Mouse (Mus musculus) stomach, adult 2 months (tissue): ENCODE measurements around the gene Alg11. TPM values are rescaled to one million over a fixed set of nuclear protein-coding genes. Genes with fewer than 3 reads are reported as not detected.

Experiments
- polyA plus RNA-seq: library from polyadenylated mRNA; depleted of rRNA; stranded (reverse); fragments of >200 nt; gene quantifications from 2 replicates; pipeline ENCODE4 v1.2.3, GENCODE M21; 2012; rRNA removed

The Alg11 gene
- 0.44 and 0.65 TPM in 2 replicates for polyA plus RNA-seq

DNA sequence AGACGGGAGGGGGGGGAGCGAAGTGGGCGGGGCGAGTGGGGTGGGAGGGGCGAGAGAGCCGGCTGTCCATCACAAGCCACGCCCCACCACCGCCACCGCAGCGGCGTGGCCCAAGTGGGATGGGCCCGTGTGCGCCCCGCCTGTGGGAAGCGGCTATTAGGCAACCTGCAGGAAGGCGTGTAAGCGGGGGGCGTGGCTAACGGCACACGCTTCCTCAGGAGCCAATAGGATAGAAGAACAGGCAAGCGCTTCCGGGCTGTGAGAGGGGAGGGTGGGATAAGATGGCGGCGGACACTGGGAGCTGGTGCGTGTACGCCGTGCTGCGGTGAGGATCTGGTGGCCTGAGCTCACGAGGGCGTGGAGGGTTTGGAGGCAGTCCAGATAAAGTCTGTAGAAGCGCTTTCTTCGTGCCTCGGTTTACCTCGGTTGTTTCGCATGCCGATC is at the start of gene Alg11:
Alg11 (plus strand) TSS at position 276 of the 444 bp plus-strand sequence.

DNA sequence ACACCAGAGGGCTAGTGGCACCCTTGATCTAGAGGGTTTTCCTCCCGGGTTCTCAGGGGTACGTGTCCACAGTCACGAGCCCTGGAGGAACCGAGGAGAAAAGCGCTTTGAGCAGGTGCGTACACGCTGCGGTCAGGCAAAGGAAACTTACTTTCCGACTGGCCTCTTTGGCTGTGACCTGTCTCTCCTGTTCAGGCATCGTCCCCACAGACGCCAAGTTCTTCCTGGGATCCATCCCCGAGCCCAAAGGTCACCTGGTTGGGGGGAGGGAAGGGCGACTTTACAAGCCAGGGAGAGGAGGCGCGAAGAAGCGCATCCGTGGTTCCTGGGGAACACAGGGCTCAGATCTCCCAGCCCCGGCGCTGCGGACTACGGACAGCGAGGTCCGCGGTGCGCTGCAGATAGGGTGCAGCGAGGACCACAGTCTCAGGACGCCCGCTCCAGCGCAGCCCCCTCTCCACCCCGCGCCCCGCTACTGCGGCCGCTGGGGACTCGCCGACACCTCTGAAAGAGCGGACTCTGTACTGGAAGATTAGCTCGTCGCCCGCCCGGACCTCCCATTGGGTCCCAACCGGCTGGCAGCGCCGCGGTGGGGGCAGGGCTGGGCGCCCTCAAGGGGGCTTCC is 588 bp upstream of the Alg11 start, which contains the start of gene Atp7b:
Atp7b (minus strand) TSS at position 485 of the 625 bp plus-strand sequence.

Other genes starting within 250 kb of the Alg11 start
- not detected in 2 replicates for gene Defb50, start 237.2 kb upstream of the Alg11 start, polyA plus RNA-seq
- not detected in 2 replicates for gene Defb2, start 220.8 kb upstream of the Alg11 start, polyA plus RNA-seq
- not detected in 2 replicates for gene Defb10, start 201.8 kb upstream of the Alg11 start, polyA plus RNA-seq
- not detected in 2 replicates for gene Defb9, start 175.3 kb upstream of the Alg11 start, polyA plus RNA-seq
- gene Defb11, start 154.3 kb upstream of the Alg11 start, polyA plus RNA-seq = not detected in 2 replicates
- not detected in 2 replicates for gene Defb15, start 128.0 kb upstream of the Alg11 start, polyA plus RNA-seq
- gene Defb35, start 122.4 kb upstream of the Alg11 start, polyA plus RNA-seq = not detected in 2 replicates
- not detected in 2 replicates for gene Defb13, start 114.0 kb upstream of the Alg11 start, polyA plus RNA-seq
- not detected in 2 replicates for gene Fam90a1a, start 102.0 kb upstream of the Alg11 start, polyA plus RNA-seq
- gene Ccdc70, start 90.9 kb upstream of the Alg11 start, polyA plus RNA-seq = not detected in 2 replicates
- gene Atp7b, start 416 bp upstream of the Alg11 start, polyA plus RNA-seq = 2.4 and 2.7 TPM in 2 replicates
- 0.05 and 0.08 TPM in 2 replicates for gene Nek5, start 64.3 kb downstream of the Alg11 start, polyA plus RNA-seq
- 0.09 and 0.40 TPM in 2 replicates for gene Nek3, start 105.7 kb downstream of the Alg11 start, polyA plus RNA-seq
- gene Ckap2, start 125.1 kb downstream of the Alg11 start, polyA plus RNA-seq = 0.77 and 0.80 TPM in 2 replicates
- gene Vps36, start 132.1 kb downstream of the Alg11 start, polyA plus RNA-seq = 3.4 and 4.0 TPM in 2 replicates
- gene Thsd1, start 166.6 kb downstream of the Alg11 start, polyA plus RNA-seq = 1.0 and 1.5 TPM in 2 replicates
- not detected in 2 replicates for gene Tpte, start 222.7 kb downstream of the Alg11 start, polyA plus RNA-seq